Mouse (Mus musculus) gastrocnemius, adult 2 months (tissue): ENCODE measurements around the gene Edaradd. TPM values are rescaled to one million over a fixed set of nuclear protein-coding genes. Genes with fewer than 3 reads are reported as not detected.

Experiments
- DNase-seq: peaks from one replicate; pipeline ENCODE4 v3.0.0; 2022
- H3K27ac ChIP-seq: fragments of 200-600 bp; 2 replicates; pipeline ENCODE4 v1.8.1; 2022; ENCODE audit warnings: mild to moderate bottlenecking
- H3K4me3 ChIP-seq: fragments of 200-600 bp; 2 replicates; pipeline ENCODE4 v1.8.1; 2022; ENCODE audit warnings: mild to moderate bottlenecking, moderate library complexity
- CTCF ChIP-seq: fragments of 200-600 bp; IDR thresholded peaks from 2 replicates; pipeline ENCODE4 v1.8.1; 2022; ENCODE audit warnings: antibody characterized with exemption, mild to moderate bottlenecking, moderate library complexity
- intact Hi-C: fragments of 180-260 bp; cut with DNase I; formaldehyde crosslinking; loops from one replicate; pipeline ENCODE4 v1.15.1; 2025
- total RNA-seq, 2 experiments: library from RNA; stranded (reverse); gene quantifications; 2 replicates each; pipeline ENCODE4 v1.2.3; 2021

The Edaradd gene
- total RNA-seq, 2 experiments from 2014 or later, result not detected

DNA sequence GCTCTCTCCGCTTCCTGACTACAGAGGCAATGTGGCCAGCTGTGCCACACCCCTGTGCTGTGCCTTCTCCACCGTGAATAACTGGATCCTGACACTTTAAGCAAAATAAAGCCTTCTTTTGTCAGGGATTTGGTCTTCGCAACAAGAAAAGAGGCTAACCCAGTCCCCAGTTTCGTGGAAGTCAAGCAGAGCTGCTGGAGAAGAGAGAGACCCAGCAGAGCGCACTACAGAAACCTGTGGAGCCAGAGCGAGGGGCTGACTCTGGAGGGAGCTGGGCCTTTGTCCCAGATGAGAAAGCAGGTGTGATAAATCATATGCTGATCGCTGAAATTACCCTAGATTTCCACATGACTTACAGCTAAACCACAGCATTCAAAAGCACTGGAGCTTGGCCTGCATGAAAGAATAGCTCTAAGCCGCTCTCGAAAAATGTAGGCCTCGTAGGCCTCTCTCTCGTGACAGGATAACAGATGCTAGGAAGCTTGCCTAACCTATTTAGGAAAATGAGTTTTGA lies 16.9 kb downstream of the Edaradd start:
- Histone ChIP-seq H3K27ac (no peak overlapping the region), H3K4me3 (no peak overlapping the region)
- intact Hi-C loops, result no loop called here
- no peak for TF ChIP-seq CTCF
- DNase-seq, result no peak

- no peak for DNase-seq
- Histone ChIP-seq H3K27ac (no peak overlapping the region), H3K4me3 (no peak overlapping the region)
- TF ChIP-seq CTCF, result no peak
- intact Hi-C loops, result no loop called here
Measured at GRCm38 (mm10) chr13:12502665-12503237, 17.5 kb downstream of the Edaradd start.

GRCm38 (mm10) chr13:12499107-12499506 lies 21.1 kb downstream of the Edaradd start:
- no peak for TF ChIP-seq CTCF
- intact Hi-C loops, result no loop called here

GRCm38 (mm10) chr13:12497809-12498208 lies 22.4 kb downstream of the Edaradd start:
- Histone ChIP-seq H3K27ac (no peak overlapping the region), H3K4me3 (no peak overlapping the region)
- no peak for TF ChIP-seq CTCF
- intact Hi-C loops, result no loop called here
- DNase-seq, result no peak

More at GRCm38 (mm10) chr13:12499107-12499506, 21.1 kb downstream of the Edaradd start:
- Histone ChIP-seq H3K27ac (no peak overlapping the region), H3K4me3 (no peak overlapping the region)
- DNase-seq, result no peak

DNA sequence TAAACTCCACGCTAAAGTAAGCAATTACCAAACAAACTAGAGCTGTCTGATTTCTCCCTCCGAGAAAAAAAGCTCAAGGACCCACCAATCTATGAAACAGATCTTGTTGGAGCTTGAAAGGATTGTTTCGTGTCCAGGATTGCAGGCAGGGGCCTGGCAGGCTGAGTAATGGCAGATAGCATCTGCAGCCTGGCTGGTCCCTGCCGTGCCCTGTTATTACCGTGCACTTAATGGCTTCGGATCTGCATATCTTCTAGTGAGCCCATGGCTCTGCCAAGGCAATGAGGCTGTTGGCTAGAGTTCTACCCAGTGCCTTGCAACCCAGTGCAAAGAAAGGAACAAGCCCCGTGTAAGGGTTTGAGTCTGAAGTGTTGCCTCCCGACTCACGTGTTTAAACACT lies 25.5 kb downstream of the Edaradd start:
- Histone ChIP-seq H3K27ac (no peak overlapping the region), H3K4me3 (no peak overlapping the region)
- DNase-seq, result no peak
- no peak for TF ChIP-seq CTCF
- intact Hi-C loops, result no loop called here

GRCm38 (mm10) chr13:12492515-12492914 lies 27.7 kb downstream of the Edaradd start:
- Histone ChIP-seq H3K4me3 (no peak overlapping the region), H3K27ac (no peak overlapping the region)
- no peak for DNase-seq
- intact Hi-C loops, result no loop called here
- TF ChIP-seq CTCF, result no peak

GRCm38 (mm10) chr13:12485640-12486039 lies 34.6 kb downstream of the Edaradd start:
- no peak for DNase-seq
- Histone ChIP-seq H3K4me3 (no peak overlapping the region), H3K27ac (no peak overlapping the region)
- intact Hi-C loops, result no loop called here
- TF ChIP-seq CTCF, result no peak

GRCm38 (mm10) chr13:12485197-12485596 lies 35.0 kb downstream of the Edaradd start:
- intact Hi-C loops, result no loop called here
- Histone ChIP-seq H3K4me3 (no peak overlapping the region), H3K27ac (no peak overlapping the region)
- no peak for TF ChIP-seq CTCF
- DNase-seq, result no peak

DNA sequence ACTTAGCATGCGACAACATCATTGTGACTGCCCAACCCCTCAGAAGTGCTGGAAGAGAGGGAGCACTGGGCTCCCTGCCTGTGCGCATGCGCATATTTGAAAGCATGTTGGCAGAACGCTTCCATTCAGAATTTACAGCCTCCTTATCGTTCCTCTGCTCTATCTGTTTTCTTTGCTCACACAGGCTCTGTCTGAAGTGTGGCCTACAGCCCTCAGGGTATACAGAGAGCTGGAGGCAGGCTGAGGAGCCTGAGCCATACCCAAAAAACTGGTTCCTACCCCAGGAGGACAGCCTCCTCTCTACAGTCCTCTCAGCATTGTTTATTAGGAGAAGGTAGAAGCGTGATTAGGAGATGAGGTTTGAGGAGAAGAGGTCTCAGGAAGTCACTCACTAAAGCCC lies 40.4 kb downstream of the Edaradd start:
- Histone ChIP-seq H3K4me3 (no peak overlapping the region), H3K27ac (no peak overlapping the region)
- DNase-seq, result no peak
- intact Hi-C loops, result no loop called here
- TF ChIP-seq CTCF, result no peak

DNA sequence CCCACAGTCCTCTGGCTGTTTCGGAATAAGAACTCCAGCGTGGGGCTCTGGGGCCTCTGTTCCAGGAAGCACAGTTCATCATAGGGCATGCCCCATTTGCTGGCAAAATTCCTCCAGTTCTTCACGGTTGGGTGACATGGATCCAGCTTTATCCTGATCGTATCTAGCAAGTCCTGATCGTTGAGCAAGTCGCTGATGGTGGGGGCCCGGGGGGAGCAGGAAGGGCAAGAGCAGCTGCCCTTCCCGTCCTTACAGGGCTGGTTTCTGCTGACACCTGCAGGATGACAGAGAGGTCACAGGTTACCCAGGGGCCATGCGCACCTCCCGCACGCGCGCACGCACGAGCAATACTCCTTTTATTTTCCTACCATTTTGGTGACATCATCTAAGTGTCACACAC lies 41.9 kb downstream of the Edaradd start:
- intact Hi-C loops, result no loop called here
- no peak overlapping the region for H3K27ac ChIP-seq
- H3K4me3 ChIP-seq, result no peak overlapping the region
- no peak for DNase-seq
- TF ChIP-seq CTCF, result no peak

DNA sequence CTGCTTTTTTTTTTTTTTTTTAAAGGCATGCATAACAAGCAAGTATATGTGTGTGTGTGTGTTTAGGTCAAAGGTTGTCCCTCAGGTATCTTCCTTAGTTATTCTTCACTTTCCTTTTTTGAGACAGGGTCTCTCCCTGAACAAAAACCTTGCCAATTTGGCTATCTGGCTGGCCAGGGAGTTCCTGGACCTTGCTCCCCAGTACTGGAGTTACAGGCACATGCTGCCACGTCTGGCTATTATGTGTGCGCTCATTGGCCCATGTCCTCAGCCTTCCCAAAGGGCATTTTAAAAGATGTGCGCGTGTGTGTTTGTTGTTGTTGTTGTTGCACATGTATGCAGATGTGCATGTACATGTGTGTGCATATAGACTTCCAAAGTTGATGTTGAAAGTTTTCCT lies 43.4 kb downstream of the Edaradd start:
- no peak for TF ChIP-seq CTCF
- intact Hi-C loops, result no loop called here

GRCm38 (mm10) chr13:12475239-12475638 lies 45.0 kb downstream of the Edaradd start:
- intact Hi-C loops, result loop anchor here (2.0 kb wide), 1 partner anchor 940 kb away; no protein-coding TSS in a partner anchor
- no peak for TF ChIP-seq CTCF
- no peak overlapping the region for H3K27ac ChIP-seq
- H3K4me3 ChIP-seq, result no peak overlapping the region
- DNase-seq, result no peak

More for the DNA sequence above, 43.4 kb downstream of the Edaradd start:
- H3K4me3 ChIP-seq, result no peak overlapping the region
- no peak for DNase-seq
- H3K27ac ChIP-seq, result no peak overlapping the region

DNA sequence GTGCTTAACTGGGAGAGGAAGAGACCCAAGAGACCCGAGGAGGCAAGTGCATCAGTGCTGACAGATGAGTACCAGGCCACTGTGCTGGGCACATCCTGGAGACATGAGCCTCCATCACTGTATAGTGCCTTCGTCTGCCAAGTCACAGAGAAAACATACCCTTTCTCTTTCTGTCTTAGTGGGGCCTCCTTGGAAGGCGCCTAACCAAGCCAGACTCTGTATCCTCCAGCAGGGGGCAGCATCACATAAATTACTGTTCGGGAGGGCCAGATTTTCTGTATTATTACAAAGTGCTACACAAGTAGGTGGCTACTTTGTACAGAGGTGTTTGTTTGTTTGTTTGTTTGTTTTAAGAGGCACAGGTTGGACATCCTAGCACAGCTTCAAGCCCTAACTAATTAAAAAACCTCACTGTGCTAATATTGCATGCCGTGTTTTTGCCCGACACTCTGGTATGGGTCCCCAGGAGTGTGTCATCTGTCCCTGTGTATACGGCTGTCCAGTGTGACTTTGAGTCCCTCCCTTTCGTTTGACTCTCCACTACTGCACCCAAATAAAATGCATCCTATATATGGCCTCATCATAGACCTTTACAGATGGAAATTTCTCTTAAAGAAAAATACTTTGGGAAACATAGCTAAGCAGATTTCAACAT lies 46.4 kb downstream of the Edaradd start:
- intact Hi-C loops, result loop anchor here (2.0 to 5.0 kb wide), 3 partner anchors 63 to 941 kb away; no protein-coding TSS in a partner anchor
- H3K4me3 ChIP-seq, result no peak overlapping the region
- no peak overlapping the region for H3K27ac ChIP-seq
- DNase-seq, result peak; percentile 69
- peak; percentile 94 for TF ChIP-seq CTCF

GRCm38 (mm10) chr13:12468488-12468887 lies 51.8 kb downstream of the Edaradd start:
- Histone ChIP-seq H3K4me3 (no peak overlapping the region), H3K27ac (no peak overlapping the region)
- intact Hi-C loops, result no loop called here
- TF ChIP-seq CTCF, result no peak
- no peak for DNase-seq
